ENCODE assay signal across 16 mouse cellular contexts in genomic region chr19:46198293-46198692, GRCm38 (mm10). TPM values are rescaled to one million over a fixed set of nuclear protein-coding genes. Genes with fewer than 3 reads are reported as not detected.
"Had no signal": no experiment of that assay in that cellular context is flagged by ENCODE, and none has a peak within 500 bp of the region (broad histone marks: within the 10 kb centered on the region; RNA-seq: fewer than 3 reads in every experiment).

No protein-coding gene starts in this region.

- DNase-seq: layer of hippocampus, adult 9-11 months; lung, adult 2 months; lung, postnatal 36 days; right cerebral cortex, postnatal 14 days; thymus, postnatal 36 days had no signal

- H3K4me1 ChIP-seq: limb, embryonic 12.5 days; midbrain, embryonic 13.5 days had no signal

- H3K27me3 ChIP-seq: limb, embryonic 12.5 days; liver, embryonic 15.5 days; midbrain, embryonic 13.5 days had no signal

- ATAC-seq: hindbrain, embryonic 16.5 days; inflammation-experienced regulatory T-cells, adult 6 months; lung, postnatal 0 days; midbrain, embryonic 13.5 days had no signal

- H3K4me3 ChIP-seq: limb, embryonic 12.5 days; liver, embryonic 15.5 days; midbrain, embryonic 13.5 days had no signal

- H3K27ac ChIP-seq: limb, embryonic 12.5 days; liver, embryonic 15.5 days; midbrain, embryonic 13.5 days had no signal

- H3K36me3 ChIP-seq: limb, embryonic 12.5 days; liver, embryonic 15.5 days; midbrain, embryonic 13.5 days had no signal

- H3K9ac ChIP-seq: limb, embryonic 12.5 days; liver, embryonic 15.5 days; midbrain, embryonic 13.5 days had no signal

RNA-seq across cellular contexts. Expression of gene Pitx3, which starts 50.2 kb away (rescaled TPM):
- total RNA-seq: layer of hippocampus, adult 18-20 months; left cerebral cortex, postnatal 36 days; megakaryocyte progenitor cell, adult 5-6 weeks had no signal
- polyA plus RNA-seq: inflammation-experienced regulatory T-cells, adult 6 months; lung, postnatal 0 days; neural tube, embryonic 14.5 days; thymus, postnatal 0 days had no signal
